Mouse (Mus musculus) kidney, postnatal 0 days (tissue): ENCODE measurements around the gene Lhfp. TPM values are rescaled to one million over a fixed set of nuclear protein-coding genes. Genes with fewer than 3 reads are reported as not detected.
A peak's percentile ranks its signal among the peaks of the same experiment; 100 is the strongest.

Experiments
- ATAC-seq: fragments of 200-750 bp; cut with Nextera tagmentation; replicated peaks from 2 replicates; pipeline ENCODE4 v1.8.0; 2017; ENCODE audit warnings: low read depth, moderate number of reproducible peaks, moderate TSS enrichment, moderate library complexity; ENCODE audit not compliant: low FRiP score
- DNase-seq: peaks from one replicate; pipeline ENCODE4 v3.0.0-alpha.2; 2016; ENCODE audit warnings: low spot score
- H3K27ac ChIP-seq: fragments of 300-500 bp; sonication (generic); 2 replicates; pipeline ENCODE4 v1.5.1; 2014; ENCODE audit warnings: mild to moderate bottlenecking
- H3K27me3 ChIP-seq: fragments of 300-500 bp; sonication (generic); 2 replicates; pipeline ENCODE4 v1.6.1; 2014; ENCODE audit warnings: low read length, mixed read lengths; ENCODE audit not compliant: insufficient read depth
- H3K36me3 ChIP-seq: fragments of 300-500 bp; sonication (generic); 2 replicates; pipeline ENCODE4 v1.6.1; 2014; ENCODE audit warnings: low read length, mixed read lengths; ENCODE audit not compliant: insufficient read depth
- H3K4me1 ChIP-seq: fragments of 300-500 bp; sonication (generic); replicated peaks from 2 replicates; pipeline ENCODE4 v1.6.1; 2014; ENCODE audit warnings: antibody characterized with exemption, low read length, mixed read lengths; ENCODE audit not compliant: insufficient read depth
- H3K4me2 ChIP-seq: fragments of 300-500 bp; sonication (generic); 2 replicates; pipeline ENCODE4 v1.6.1; 2014; ENCODE audit warnings: mild to moderate bottlenecking, low read length, moderate library complexity, mixed read lengths
- H3K4me3 ChIP-seq: fragments of 300-500 bp; sonication (generic); replicated peaks from 2 replicates; pipeline ENCODE4 v1.5.1; 2014; ENCODE audit warnings: low read depth, low read length
- H3K9ac ChIP-seq: fragments of 300-500 bp; sonication (generic); 2 replicates; pipeline ENCODE4 v1.6.1; 2014; ENCODE audit warnings: low read depth, low read length
- H3K9me3 ChIP-seq: fragments of 300-500 bp; sonication (generic); replicated peaks from 2 replicates; pipeline ENCODE4 v1.6.1; 2016; ENCODE audit warnings: low read length, inconsistent platforms, mixed read lengths
- CTCF ChIP-seq: IDR thresholded peaks from 2 replicates; pipeline ENCODE4 v1.5.1; 2016; ENCODE audit warnings: antibody characterized with exemption, low read depth, mild to moderate bottlenecking, moderate library complexity
- WGBS: fragments of 180-500 bp; shearing (Covaris S2); extraction: QIAGEN DNeasy Blood & Tissue Kit; methylation state at CpG from one replicate; pipeline ENCODE4 v1.1.7; 2014; 5-methylcytosine and 5-hydroxymethylcytosine counted together
- polyA plus RNA-seq: library from polyadenylated mRNA; unstranded; fragments of >200 nt; fragmentation: Nextera tagmentation; extraction: Ambion mirVana; gene quantifications from 2 replicates; pipeline ENCODE4 v1.2.1, GENCODE M21; 2015

The Lhfp gene
- polyA plus RNA-seq, 1 experiment from 2014 or later = 161 TPM

GRCm38 (mm10) chr3:53039746-53040145 lies 1.6 kb upstream of the Lhfp start:
- no peak for ATAC-seq
- no peak for TF ChIP-seq CTCF
- no peak for DNase-seq
- H3K9me3 ChIP-seq = no peaks in the 10 kb centered on the region
- 0 out of 2 replicates have a peak, but pooled peaks cover 4% of the 10 kb centered on the region for H3K4me1 ChIP-seq
- no peaks in the 10 kb centered on the region for H3K27me3 ChIP-seq
- no peak overlapping the region for H3K4me2 ChIP-seq
- WGBS = 86% methylated on average over 8 of the region's 8 CpGs
- no peak overlapping the region for H3K9ac ChIP-seq
- no peak overlapping the region for H3K27ac ChIP-seq
- no peaks in the 10 kb centered on the region for H3K36me3 ChIP-seq
- no peak overlapping the region for H3K4me3 ChIP-seq

GRCm38 (mm10) chr3:53040593-53041410 lies 526 bp upstream of the Lhfp start:
- Histone ChIP-seq H3K4me2 (peak overlapping the region; percentile 87), H3K27me3 (no peaks in the 10 kb centered on the region), H3K36me3 (no peaks in the 10 kb centered on the region), H3K9ac (peak overlapping the region; percentile 74), H3K4me1 (0 out of 2 replicates have a peak, but pooled peaks cover 4% of the 10 kb centered on the region), H3K9me3 (no peaks in the 10 kb centered on the region), H3K27ac (peak overlapping the region; percentile 77), H3K4me3 (peak overlapping the region; percentile 75)
- ATAC-seq (peak; percentile 27; the same call in 1 of the 2 replicates), DNase-seq (no peak)
- 4% methylated on average over 17 of the region's 17 CpGs for WGBS
- TF ChIP-seq CTCF = no peak

- Histone ChIP-seq H3K27ac (peak overlapping the region; percentile 77), H3K9me3 (no peaks in the 10 kb centered on the region), H3K4me2 (peak overlapping the region; percentile 87), H3K9ac (peak overlapping the region; percentile 74), H3K36me3 (no peaks in the 10 kb centered on the region), H3K4me3 (peak overlapping the region; percentile 75), H3K27me3 (no peaks in the 10 kb centered on the region), H3K4me1 (0 out of 2 replicates have a peak, but pooled peaks cover 4% of the 10 kb centered on the region)
- DNase-seq (no peak), ATAC-seq (no peak)
- 0 out of 2 replicates have a peak, but pooled peaks have one; percentile 11 for TF ChIP-seq CTCF
- 15% methylated on average over 9 of the region's 9 CpGs for WGBS
Measured at GRCm38 (mm10) chr3:53042240-53042567, 876 bp downstream of the Lhfp start.

- H3K36me3 ChIP-seq = no peaks in the 10 kb centered on the region
- no peak for ATAC-seq
- no peak overlapping the region for H3K9ac ChIP-seq
- DNase-seq = no peak
- peak overlapping the region; percentile 75 for H3K4me3 ChIP-seq
- H3K4me1 ChIP-seq = 0 out of 2 replicates have a peak, but pooled peaks cover 4% of the 10 kb centered on the region
- 88% methylated on average over 13 of the region's 13 CpGs for WGBS
- no peak overlapping the region for H3K27ac ChIP-seq
- H3K27me3 ChIP-seq = no peaks in the 10 kb centered on the region
- peak overlapping the region; percentile 87 for H3K4me2 ChIP-seq
- TF ChIP-seq CTCF = no peak
- H3K9me3 ChIP-seq = no peaks in the 10 kb centered on the region
Measured at GRCm38 (mm10) chr3:53043206-53043780, 2.0 kb downstream of the Lhfp start.

GRCm38 (mm10) chr3:53044238-53044637 lies 2.9 kb downstream of the Lhfp start:
- no peaks in the 10 kb centered on the region for H3K27me3 ChIP-seq
- H3K9me3 ChIP-seq = no peaks in the 10 kb centered on the region
- H3K27ac ChIP-seq = peak overlapping the region; percentile 14; the same call in 1 of the 2 replicates
- 0 out of 2 replicates have a peak, but pooled peaks cover 4% of the 10 kb centered on the region for H3K4me1 ChIP-seq
- DNase-seq (no peak), ATAC-seq (no peak)
- no peak for TF ChIP-seq CTCF
- H3K4me2 ChIP-seq = peak overlapping the region; percentile 87
- H3K36me3 ChIP-seq = no peaks in the 10 kb centered on the region
- 44% methylated on average over 7 of the region's 7 CpGs for WGBS
- H3K9ac ChIP-seq = no peak overlapping the region
- peak overlapping the region; percentile 75 for H3K4me3 ChIP-seq

- 41% methylated on average over 11 of the region's 11 CpGs for WGBS
- Histone ChIP-seq H3K27me3 (no peaks in the 10 kb centered on the region), H3K4me1 (0 out of 2 replicates have a peak, but pooled peaks cover 4% of the 10 kb centered on the region), H3K36me3 (no peaks in the 10 kb centered on the region), H3K9me3 (no peaks in the 10 kb centered on the region), H3K4me3 (peak overlapping the region; percentile 75), H3K9ac (no peak overlapping the region; the same call in 1 of the 2 replicates), H3K4me2 (peak overlapping the region; percentile 87), H3K27ac (peak overlapping the region; percentile 14; the same call in 1 of the 2 replicates)
- DNase-seq = peak; percentile 54
- ATAC-seq = no peak
- no peak for TF ChIP-seq CTCF
Measured at GRCm38 (mm10) chr3:53044682-53045299, 3.5 kb downstream of the Lhfp start.
